Mouse (Mus musculus): ENCODE measurements around the gene Upk3a. TPM values are rescaled to one million over a fixed set of nuclear protein-coding genes. Genes with fewer than 3 reads are reported as not detected.

Upk3a gene
- total and polyA plus RNA-seq, 2 experiments from 2014 or later: 125 TPM; not detected in 1

DNA sequence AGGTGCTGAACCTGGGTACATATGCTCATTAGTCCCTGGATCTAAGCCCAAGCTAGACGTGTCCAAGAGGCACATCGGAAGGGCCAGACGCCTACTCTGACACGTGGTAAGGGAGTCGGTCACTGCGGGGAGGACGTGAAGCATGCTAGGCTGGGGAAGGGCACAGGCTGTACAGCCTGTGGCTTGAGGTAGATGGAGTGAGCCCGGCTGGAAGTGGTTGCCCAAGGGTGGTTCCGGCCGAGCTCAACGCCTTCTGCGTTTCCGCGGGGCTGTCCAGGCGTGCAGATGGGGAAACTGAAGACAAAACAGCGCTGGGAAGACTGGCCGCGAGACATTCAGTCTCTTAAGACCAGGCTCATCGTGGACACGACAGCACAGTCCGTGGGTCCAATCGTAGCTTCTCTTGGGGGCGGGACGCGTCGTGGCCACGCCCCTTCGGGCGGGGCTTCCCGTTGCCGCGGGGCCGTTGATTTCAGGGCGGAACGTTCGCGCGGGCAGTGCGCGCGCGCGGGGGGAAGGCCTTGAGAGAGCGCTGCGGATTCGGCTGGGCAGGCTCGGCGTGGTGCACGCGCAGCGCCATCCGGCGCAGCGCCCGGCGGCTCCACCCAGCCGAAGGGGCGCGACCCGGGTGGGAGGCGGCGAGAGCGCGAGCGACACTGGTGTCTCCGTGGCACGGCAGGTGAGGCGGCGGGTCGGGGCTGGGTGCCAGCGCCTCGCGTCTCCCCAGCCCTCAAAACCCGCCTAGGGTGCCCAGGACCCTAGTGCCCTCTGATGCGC lies 19.8 kb downstream of the Upk3a start:
- DNase-seq (ENCODE audit: low spot score): peak; percentile 88
- WGBS: under 1% methylated on average over 64 of the region's 75 CpGs
- Histone ChIP-seq H3K4me1 (ENCODE audit: control insufficient read depth, insufficient read depth) (peaks cover 11% of the 10 kb centered on the region), H3K36me3 (replicated peaks; ENCODE audit: control insufficient read depth, insufficient read depth, low read length) (no peaks in the 10 kb centered on the region), H3K4me3 (ENCODE audit: low read depth, low read length) (peak overlapping the region; percentile 77), H3K27ac (ENCODE audit: low read depth) (peak overlapping the region; percentile 75), H3K4me2 (ENCODE audit: low read depth, low read length) (peak overlapping the region; percentile 91), H3K27me3 (ENCODE audit: control insufficient read depth, insufficient read depth, low read length) (no peaks in the 10 kb centered on the region), H3K9me3 (replicated peaks; ENCODE audit: control insufficient read depth, low read length) (no peaks in the 10 kb centered on the region), H3K9ac (replicated peaks; ENCODE audit: low read depth, low read length) (peak overlapping the region; percentile 73)
- TF ChIP-seq CTCF (IDR thresholded peaks at IDR 0.05; ENCODE audit: low read depth) (no peak), EP300 (IDR thresholded peaks at IDR 0.05; ENCODE audit: low read depth) (no peak)
- peak; percentile 95 for ATAC-seq (ENCODE audit: insufficient read depth, low read depth)

DNA sequence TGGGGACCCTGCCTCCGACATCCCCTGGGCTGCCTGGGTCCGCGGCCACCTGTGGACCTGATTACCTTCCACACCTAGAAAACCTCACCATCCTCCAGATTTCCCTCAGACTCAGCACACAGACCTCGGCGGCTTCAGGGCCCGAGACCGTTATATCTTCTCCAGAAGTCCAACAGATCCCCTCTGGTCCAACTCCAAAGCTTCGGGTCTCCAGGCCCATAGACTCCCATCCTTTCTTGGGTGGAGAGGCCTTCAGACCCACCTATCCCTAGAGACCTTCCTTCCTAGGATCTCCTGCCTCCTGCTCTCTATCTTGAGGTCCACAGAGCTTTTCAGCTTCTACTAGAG lies 20.4 kb downstream of the Upk3a start:
- DNase-seq (ENCODE audit: low spot score) (no peak), ATAC-seq (ENCODE audit: insufficient read depth, low read depth) (no peak)

DNA sequence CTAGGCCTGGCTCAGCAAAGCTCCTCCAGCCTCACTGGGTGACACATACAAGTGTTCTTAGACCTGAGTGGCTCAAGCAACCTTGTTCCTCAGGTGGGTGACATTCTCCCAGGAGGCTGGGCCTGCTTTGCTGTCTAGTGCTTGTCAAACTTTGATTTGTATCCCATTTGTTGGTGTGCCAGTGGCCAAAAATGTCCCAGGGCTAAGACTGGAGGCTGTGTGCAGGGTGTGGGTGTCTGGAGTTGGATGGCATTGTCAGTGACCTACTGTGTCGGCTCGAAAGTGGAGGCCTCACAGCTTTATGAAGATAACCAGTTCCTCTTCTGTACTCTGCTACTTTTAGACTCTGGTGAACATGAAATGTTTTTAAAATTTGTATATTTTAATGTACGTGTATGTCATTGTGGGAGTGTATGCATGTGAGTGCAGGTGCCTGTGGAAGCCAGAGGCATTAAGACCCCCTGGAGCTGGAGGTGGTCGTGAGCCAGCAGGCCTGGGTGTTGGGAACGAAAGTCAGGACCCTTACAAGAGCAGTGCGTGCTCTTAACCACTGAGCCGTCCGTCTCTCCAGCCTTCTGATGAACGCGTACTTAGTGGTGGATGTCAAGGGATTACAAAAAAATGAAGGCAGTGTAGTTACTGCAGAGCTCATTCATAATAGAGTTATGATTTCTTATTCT lies 24.7 kb downstream of the Upk3a start:
- no peak overlapping the region for H3K4me3 ChIP-seq (ENCODE audit: low read depth, low read length)
- H3K36me3 ChIP-seq (replicated peaks; ENCODE audit: control insufficient read depth, insufficient read depth, low read length): peaks cover 12% of the 10 kb centered on the region
- H3K9me3 ChIP-seq (replicated peaks; ENCODE audit: control insufficient read depth, low read length): no peaks in the 10 kb centered on the region
- peak overlapping the region; percentile 59 for H3K27ac ChIP-seq (ENCODE audit: low read depth)
- no peak for DNase-seq (ENCODE audit: low spot score)
- TF ChIP-seq EP300 (IDR thresholded peaks at IDR 0.05; ENCODE audit: low read depth) (no peak), CTCF (IDR thresholded peaks at IDR 0.05; ENCODE audit: low read depth) (no peak)
- no peak overlapping the region for H3K4me2 ChIP-seq (ENCODE audit: low read depth, low read length)
- peaks cover 21% of the 10 kb centered on the region for H3K4me1 ChIP-seq (ENCODE audit: control insufficient read depth, insufficient read depth)
- ATAC-seq (ENCODE audit: insufficient read depth, low read depth): no peak
- WGBS: 54% methylated on average over 10 of the region's 10 CpGs
- H3K27me3 ChIP-seq (ENCODE audit: control insufficient read depth, insufficient read depth, low read length): no peaks in the 10 kb centered on the region
- H3K9ac ChIP-seq (replicated peaks; ENCODE audit: low read depth, low read length): no peak overlapping the region

More for the DNA sequence above, 20.4 kb downstream of the Upk3a start:
- H3K27ac ChIP-seq (ENCODE audit: low read depth): peak overlapping the region; percentile 39; the same call in 1 of the 2 replicates
- peak overlapping the region; percentile 77 for H3K4me3 ChIP-seq (ENCODE audit: low read depth, low read length)
- peak overlapping the region; percentile 73 for H3K9ac ChIP-seq (replicated peaks; ENCODE audit: low read depth, low read length)
- no peaks in the 10 kb centered on the region for H3K9me3 ChIP-seq (replicated peaks; ENCODE audit: control insufficient read depth, low read length)
- H3K27me3 ChIP-seq (ENCODE audit: control insufficient read depth, insufficient read depth, low read length): no peaks in the 10 kb centered on the region
- TF ChIP-seq EP300 (IDR thresholded peaks at IDR 0.05; ENCODE audit: low read depth) (no peak), CTCF (IDR thresholded peaks at IDR 0.05; ENCODE audit: low read depth) (no peak)
- peak overlapping the region; percentile 91 for H3K4me2 ChIP-seq (ENCODE audit: low read depth, low read length)
- H3K4me1 ChIP-seq (ENCODE audit: control insufficient read depth, insufficient read depth): peaks cover 11% of the 10 kb centered on the region
- WGBS: 6% methylated on average over 8 of the region's 8 CpGs
- H3K36me3 ChIP-seq (replicated peaks; ENCODE audit: control insufficient read depth, insufficient read depth, low read length): no peaks in the 10 kb centered on the region

DNA sequence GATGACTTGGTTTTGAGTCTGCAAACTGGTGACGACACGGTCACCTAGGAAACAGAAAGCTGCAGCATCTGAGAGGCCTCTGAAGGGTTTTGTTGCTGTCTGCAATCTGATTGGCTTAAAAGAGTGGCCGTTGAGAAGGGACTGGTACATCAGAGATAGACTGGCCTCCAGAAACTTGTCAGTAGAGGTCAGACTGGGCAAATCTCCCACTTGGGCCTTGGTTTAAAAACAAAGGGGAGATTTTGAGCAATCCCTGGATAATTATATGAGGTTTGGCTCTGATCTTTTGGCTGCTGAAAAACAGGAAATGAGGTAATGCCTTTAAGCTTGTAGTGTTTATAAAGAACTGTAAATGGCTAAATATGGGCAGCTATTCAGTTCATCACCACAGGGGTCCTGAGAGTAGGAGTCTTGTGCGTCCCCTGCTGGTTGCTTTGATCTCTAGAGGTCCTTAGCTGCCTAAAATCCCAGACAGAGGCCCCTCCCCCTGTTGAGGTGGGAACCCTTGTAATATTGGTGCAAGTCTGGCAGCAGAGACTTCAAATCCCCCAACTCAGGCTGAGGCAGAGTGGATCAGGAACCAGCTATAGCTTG lies 25.5 kb downstream of the Upk3a start:
- TF ChIP-seq EP300 (IDR thresholded peaks at IDR 0.05; ENCODE audit: low read depth) (no peak), CTCF (IDR thresholded peaks at IDR 0.05; ENCODE audit: low read depth) (peak; percentile 67)
- no peaks in the 10 kb centered on the region for H3K27me3 ChIP-seq (ENCODE audit: control insufficient read depth, insufficient read depth, low read length)
- WGBS: 9% methylated on average over 4 of the region's 4 CpGs
- H3K9ac ChIP-seq (replicated peaks; ENCODE audit: low read depth, low read length): no peak overlapping the region
- no peak overlapping the region for H3K4me3 ChIP-seq (ENCODE audit: low read depth, low read length)
- ATAC-seq (ENCODE audit: insufficient read depth, low read depth) (peak; percentile 89), DNase-seq (ENCODE audit: low spot score) (peak; percentile 80)
- H3K4me2 ChIP-seq (ENCODE audit: low read depth, low read length): no peak overlapping the region
- peak overlapping the region; percentile 59 for H3K27ac ChIP-seq (ENCODE audit: low read depth)
- H3K36me3 ChIP-seq (replicated peaks; ENCODE audit: control insufficient read depth, insufficient read depth, low read length): peaks cover 20% of the 10 kb centered on the region
- peaks cover 18% of the 10 kb centered on the region for H3K4me1 ChIP-seq (ENCODE audit: control insufficient read depth, insufficient read depth)
- H3K9me3 ChIP-seq (replicated peaks; ENCODE audit: control insufficient read depth, low read length): no peaks in the 10 kb centered on the region

DNA sequence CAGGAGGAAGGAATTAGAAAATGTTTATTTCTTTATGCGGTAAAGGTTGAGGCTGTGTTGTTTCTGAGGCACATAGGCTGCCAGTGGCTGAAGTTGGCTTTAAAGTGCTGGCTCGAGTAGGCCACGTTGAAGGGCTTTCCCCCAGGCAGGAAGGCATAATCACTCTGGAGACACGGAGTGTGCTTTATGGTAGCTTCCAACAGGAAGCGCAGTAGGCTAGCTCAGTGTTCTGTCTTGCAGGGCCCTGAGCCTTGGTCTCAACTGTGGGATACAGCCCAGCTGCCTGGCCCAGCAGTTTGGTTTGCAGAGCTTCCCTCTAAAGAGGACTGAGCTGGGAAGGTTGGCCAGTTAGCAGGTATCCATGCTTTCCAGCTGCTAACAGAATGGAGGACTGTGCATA lies 26.2 kb downstream of the Upk3a start:
- no peaks in the 10 kb centered on the region for H3K9me3 ChIP-seq (replicated peaks; ENCODE audit: control insufficient read depth, low read length)
- TF ChIP-seq EP300 (IDR thresholded peaks at IDR 0.05; ENCODE audit: low read depth): no peak
- no peak for TF ChIP-seq CTCF (IDR thresholded peaks at IDR 0.05; ENCODE audit: low read depth)
- H3K4me1 ChIP-seq (ENCODE audit: control insufficient read depth, insufficient read depth): peaks cover 11% of the 10 kb centered on the region
- no peaks in the 10 kb centered on the region for H3K27me3 ChIP-seq (ENCODE audit: control insufficient read depth, insufficient read depth, low read length)
- H3K4me3 ChIP-seq (ENCODE audit: low read depth, low read length): no peak overlapping the region
- no peak overlapping the region for H3K9ac ChIP-seq (replicated peaks; ENCODE audit: low read depth, low read length)
- no peak overlapping the region for H3K4me2 ChIP-seq (ENCODE audit: low read depth, low read length)
- peak overlapping the region; percentile 59 for H3K27ac ChIP-seq (ENCODE audit: low read depth)
- DNase-seq (ENCODE audit: low spot score): no peak
- peaks cover 27% of the 10 kb centered on the region for H3K36me3 ChIP-seq (replicated peaks; ENCODE audit: control insufficient read depth, insufficient read depth, low read length)
- WGBS: 53% methylated on average over 5 of the region's 5 CpGs
- ATAC-seq (ENCODE audit: insufficient read depth, low read depth): no peak

Measured in heart, postnatal 0 days (tissue).